Mouse (Mus musculus) splenic B cell, adult 2 months (primary cell): ENCODE measurements around the gene Gm10320.

Experiments
- DNase-seq: peaks from one replicate; pipeline ENCODE4 v3.0.0-alpha.2; 2011; ENCODE audit warnings: low read depth, low spot score
- H3K27me3 ChIP-seq: 2 replicates; pipeline ENCODE4 v1.6.1; 2012; ENCODE audit warnings: mild to moderate bottlenecking, low read length, moderate library complexity, mixed read lengths; ENCODE audit not compliant: control insufficient read depth, poor library complexity, insufficient read depth, severe bottlenecking
- H3K36me3 ChIP-seq: 2 replicates; pipeline ENCODE4 v1.6.1; 2012; ENCODE audit warnings: mild to moderate bottlenecking, low read length, moderate library complexity, mixed read lengths; ENCODE audit not compliant: control insufficient read depth, poor library complexity, insufficient read depth, severe bottlenecking

Gene Gm10320

GRCm38 (mm10) chr13:98496917-98497870, 5.4 kb upstream of the Gm10320 start:
- Histone ChIP-seq H3K36me3 (no peaks in the 10 kb centered on the region), H3K27me3 (no peaks in the 10 kb centered on the region)
- DNase-seq = no peak

GRCm38 (mm10) chr13:98494492-98495064, 2.8 kb upstream of the Gm10320 start:
- DNase-seq = no peak
- Histone ChIP-seq H3K27me3 (no peaks in the 10 kb centered on the region), H3K36me3 (no peaks in the 10 kb centered on the region)

GRCm38 (mm10) chr13:98492569-98493255, 911 bp upstream of the Gm10320 start:
- H3K27me3 ChIP-seq = no peaks in the 10 kb centered on the region
- H3K36me3 ChIP-seq = no peaks in the 10 kb centered on the region
- no peak for DNase-seq

- no peak for DNase-seq
- Histone ChIP-seq H3K27me3 (no peaks in the 10 kb centered on the region), H3K36me3 (no peaks in the 10 kb centered on the region)
Measured at GRCm38 (mm10) chr13:98486726-98487125, 5.1 kb downstream of the Gm10320 start.

- H3K27me3 ChIP-seq = no peaks in the 10 kb centered on the region
- H3K36me3 ChIP-seq = no peaks in the 10 kb centered on the region
- no peak for DNase-seq
Measured at GRCm38 (mm10) chr13:98486161-98486560, 5.6 kb downstream of the Gm10320 start.

GRCm38 (mm10) chr13:98485440-98485839, 6.4 kb downstream of the Gm10320 start:
- H3K27me3 ChIP-seq = no peaks in the 10 kb centered on the region
- H3K36me3 ChIP-seq = no peaks in the 10 kb centered on the region
- no peak for DNase-seq

GRCm38 (mm10) chr13:98477991-98478390, 13.8 kb downstream of the Gm10320 start:
- no peak for DNase-seq
- Histone ChIP-seq H3K27me3 (no peaks in the 10 kb centered on the region), H3K36me3 (no peaks in the 10 kb centered on the region)

GRCm38 (mm10) chr13:98476839-98477495, 14.8 kb downstream of the Gm10320 start:
- Histone ChIP-seq H3K36me3 (no peaks in the 10 kb centered on the region), H3K27me3 (no peaks in the 10 kb centered on the region)
- DNase-seq = no peak

- Histone ChIP-seq H3K27me3 (no peaks in the 10 kb centered on the region), H3K36me3 (no peaks in the 10 kb centered on the region)
- no peak for DNase-seq
Measured at GRCm38 (mm10) chr13:98476175-98476838, 15.5 kb downstream of the Gm10320 start.

- no peaks in the 10 kb centered on the region for H3K36me3 ChIP-seq
- H3K27me3 ChIP-seq = no peaks in the 10 kb centered on the region
- no peak for DNase-seq
Measured at GRCm38 (mm10) chr13:98475681-98476080, 16.1 kb downstream of the Gm10320 start.

- DNase-seq = no peak
- H3K36me3 ChIP-seq = no peaks in the 10 kb centered on the region
- H3K27me3 ChIP-seq = no peaks in the 10 kb centered on the region
Measured at GRCm38 (mm10) chr13:98473034-98473433, 18.8 kb downstream of the Gm10320 start.

- DNase-seq = no peak
Measured at GRCm38 (mm10) chr13:98471756-98472155, 20.0 kb downstream of the Gm10320 start.

GRCm38 (mm10) chr13:98470321-98470720, 21.5 kb downstream of the Gm10320 start:
- Histone ChIP-seq H3K36me3 (no peaks in the 10 kb centered on the region), H3K27me3 (no peaks in the 10 kb centered on the region)
- no peak for DNase-seq

More at GRCm38 (mm10) chr13:98471756-98472155, 20.0 kb downstream of the Gm10320 start:
- Histone ChIP-seq H3K27me3 (no peaks in the 10 kb centered on the region), H3K36me3 (no peaks in the 10 kb centered on the region)

- H3K36me3 ChIP-seq = no peaks in the 10 kb centered on the region
- no peaks in the 10 kb centered on the region for H3K27me3 ChIP-seq
- no peak for DNase-seq
Measured at GRCm38 (mm10) chr13:98469916-98470315, 21.9 kb downstream of the Gm10320 start.
